Mouse (Mus musculus): ENCODE measurements around the gene Ost4. TPM values are rescaled to one million over a fixed set of nuclear protein-coding genes. Genes with fewer than 3 reads are reported as not detected.

The Ost4 gene
- polyA plus RNA-seq, 1 experiment = 335 TPM

GRCm38 (mm10) chr5:30924614-30925013 lies 17.0 kb upstream of the Ost4 start:
- no peak for DNase-seq (ENCODE audit: low spot score)

DNA sequence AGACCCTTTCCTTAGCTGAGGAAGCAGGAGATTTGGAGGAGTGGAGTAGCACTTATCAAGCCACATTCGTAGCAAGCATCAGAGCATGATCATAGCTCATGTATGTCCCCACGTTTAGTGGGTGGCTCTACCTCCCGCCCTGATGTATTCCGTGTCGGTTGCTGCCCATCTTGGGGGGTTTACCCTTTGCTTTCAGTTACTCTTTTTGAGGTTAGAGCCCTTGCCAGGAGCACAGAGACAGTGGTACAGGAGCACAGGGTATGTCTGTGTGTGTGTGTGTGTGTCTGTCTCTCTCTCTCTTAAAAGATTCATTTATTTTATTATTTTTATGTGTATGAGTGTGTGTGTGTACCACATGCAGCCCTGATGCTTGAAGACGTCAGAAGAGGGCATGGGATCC lies 15.5 kb upstream of the Ost4 start:
- no peak for DNase-seq (ENCODE audit: low spot score)

DNA sequence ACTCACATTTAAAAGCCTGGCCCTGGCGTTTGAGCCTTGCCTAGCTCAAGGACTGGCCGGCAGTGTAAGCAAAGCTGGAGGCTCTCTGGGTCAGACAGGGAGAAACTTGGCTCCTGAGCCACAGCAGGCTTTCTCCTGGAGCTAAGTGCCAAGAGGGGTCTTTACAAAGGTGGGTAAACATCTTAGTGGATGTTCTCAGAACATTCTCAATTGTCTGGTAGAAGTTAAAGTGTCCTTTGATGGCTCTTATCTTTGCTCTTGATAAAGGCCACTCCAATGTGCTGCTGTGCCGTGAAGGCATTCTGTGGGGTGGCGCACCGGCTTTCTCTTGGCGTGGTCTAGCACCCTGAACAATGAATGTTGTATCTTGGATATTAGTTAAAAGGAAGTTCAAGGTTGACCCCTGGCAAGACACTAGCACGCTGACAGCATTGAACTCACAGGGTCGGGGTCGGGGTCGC lies 15.0 kb upstream of the Ost4 start:
- no peak for DNase-seq (ENCODE audit: low spot score)

DNA sequence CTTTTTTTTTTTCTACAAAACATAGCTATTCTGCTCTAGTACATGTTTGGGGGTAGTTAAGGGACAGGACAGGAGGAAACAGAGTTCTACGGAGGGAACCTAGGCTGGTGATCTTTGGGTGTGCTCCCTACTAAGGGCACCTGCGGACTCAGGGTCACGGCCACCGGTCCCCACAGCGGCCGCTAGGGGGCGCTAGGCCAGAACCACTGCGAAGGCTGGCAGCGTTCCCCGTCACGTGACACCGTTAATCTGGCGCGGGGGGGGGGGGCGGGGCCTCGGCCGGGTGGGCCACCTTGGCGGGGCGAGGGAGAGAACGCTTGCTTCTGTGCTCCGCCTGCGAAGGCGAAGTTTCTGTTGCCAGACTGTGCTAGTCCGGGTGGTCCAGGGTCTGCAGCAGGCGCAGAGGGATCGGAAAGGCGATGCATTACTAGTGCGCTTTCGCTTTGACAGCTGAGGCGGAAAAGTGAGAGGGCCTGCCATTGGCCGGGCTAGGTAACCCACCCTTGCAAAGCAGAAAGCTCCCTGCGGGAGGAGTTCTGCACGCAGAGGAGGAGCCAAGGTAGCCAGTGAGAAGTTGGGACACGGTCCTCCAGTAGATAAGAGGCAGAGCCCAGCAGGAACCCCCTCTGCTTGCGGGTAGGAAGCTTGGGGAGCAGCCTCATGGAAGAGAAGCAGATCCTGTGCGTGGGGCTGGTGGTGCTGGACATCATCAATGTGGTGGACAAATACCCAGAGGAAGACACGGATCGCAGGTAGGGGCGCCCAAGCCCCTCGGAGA lies 13.9 kb upstream of the Ost4 start, which contains the start of gene Khk:
TSS of gene Khk (plus strand) at position 176 of the 778 bp plus-strand sequence.
- DNase-seq (ENCODE audit: low spot score) = peak; percentile 92

DNA sequence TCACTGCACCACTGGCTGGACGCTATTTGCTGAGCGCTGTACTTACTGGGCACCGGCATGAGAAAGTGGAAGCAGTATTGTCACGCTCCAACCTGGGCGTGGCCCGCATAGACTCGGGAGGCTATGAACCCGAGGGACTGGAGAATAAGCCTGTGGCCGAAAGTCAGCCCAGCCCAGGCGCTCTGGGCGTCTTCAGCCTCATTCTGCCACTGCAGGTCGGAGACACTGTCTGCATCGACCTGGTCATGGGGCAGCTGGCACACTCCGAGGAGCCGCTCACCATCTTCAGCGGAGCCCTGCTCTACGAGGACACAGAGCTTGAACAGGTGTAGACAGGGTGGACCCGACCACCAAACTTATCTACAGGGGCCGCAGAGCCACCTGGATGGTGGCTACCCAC lies 13.0 kb upstream of the Ost4 start:
- DNase-seq (ENCODE audit: low spot score) = no peak

- no peak for DNase-seq (ENCODE audit: low spot score)
Measured at GRCm38 (mm10) chr5:30919831-30920614, 12.4 kb upstream of the Ost4 start.

GRCm38 (mm10) chr5:30918691-30919090 lies 11.1 kb upstream of the Ost4 start:
- no peak for DNase-seq (ENCODE audit: low spot score)

GRCm38 (mm10) chr5:30917891-30918670 lies 10.5 kb upstream of the Ost4 start:
- no peak for DNase-seq (ENCODE audit: low spot score)

- no peak for DNase-seq (ENCODE audit: low spot score)
Measured at GRCm38 (mm10) chr5:30917348-30917747, 9.8 kb upstream of the Ost4 start.

- DNase-seq (ENCODE audit: low spot score) = no peak
Measured at GRCm38 (mm10) chr5:30916841-30917240, 9.3 kb upstream of the Ost4 start.

GRCm38 (mm10) chr5:30915974-30916433 lies 8.4 kb upstream of the Ost4 start:
- DNase-seq (ENCODE audit: low spot score) = no peak

DNA sequence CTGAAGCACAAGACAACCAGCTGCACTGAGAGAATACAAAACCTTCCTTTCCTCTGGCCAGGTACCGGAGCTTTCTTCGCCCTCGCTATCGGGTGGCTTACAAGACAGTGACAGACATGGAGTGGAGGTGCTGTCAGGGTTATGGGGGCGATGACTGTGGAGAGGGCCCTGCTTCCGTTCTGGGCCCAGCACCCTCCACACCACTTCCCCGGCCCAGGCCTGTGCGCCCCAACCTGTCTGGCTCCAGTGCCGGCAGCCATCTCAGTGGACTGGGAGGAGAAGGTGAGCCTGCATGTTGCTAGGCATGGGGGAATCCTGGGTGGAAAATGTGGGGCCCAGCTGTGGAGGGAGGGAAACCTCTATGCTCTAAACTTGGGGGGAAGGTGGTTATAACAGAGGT lies 7.9 kb upstream of the Ost4 start:
- no peak for DNase-seq (ENCODE audit: low spot score)

DNA sequence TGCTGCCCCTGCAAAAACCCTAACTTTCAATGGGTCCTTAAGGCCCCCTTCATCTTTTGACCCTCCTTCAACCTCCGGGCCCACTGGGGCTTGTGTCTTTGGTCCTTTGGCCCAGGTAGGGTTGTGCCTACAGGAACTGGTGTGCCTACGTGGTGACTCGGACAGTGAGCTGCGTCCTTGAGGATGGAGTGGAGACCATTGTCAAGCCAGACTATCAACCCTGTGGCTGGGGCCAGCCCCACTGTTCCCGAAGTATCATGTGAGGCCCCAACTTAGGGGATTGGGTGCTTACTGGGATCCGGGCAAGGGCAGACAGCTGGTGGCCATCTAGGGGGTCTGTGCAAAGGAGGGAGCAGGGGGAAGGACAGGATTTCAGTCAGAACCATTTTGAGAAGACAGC lies 7.3 kb upstream of the Ost4 start:
- DNase-seq (ENCODE audit: low spot score) = no peak

DNA sequence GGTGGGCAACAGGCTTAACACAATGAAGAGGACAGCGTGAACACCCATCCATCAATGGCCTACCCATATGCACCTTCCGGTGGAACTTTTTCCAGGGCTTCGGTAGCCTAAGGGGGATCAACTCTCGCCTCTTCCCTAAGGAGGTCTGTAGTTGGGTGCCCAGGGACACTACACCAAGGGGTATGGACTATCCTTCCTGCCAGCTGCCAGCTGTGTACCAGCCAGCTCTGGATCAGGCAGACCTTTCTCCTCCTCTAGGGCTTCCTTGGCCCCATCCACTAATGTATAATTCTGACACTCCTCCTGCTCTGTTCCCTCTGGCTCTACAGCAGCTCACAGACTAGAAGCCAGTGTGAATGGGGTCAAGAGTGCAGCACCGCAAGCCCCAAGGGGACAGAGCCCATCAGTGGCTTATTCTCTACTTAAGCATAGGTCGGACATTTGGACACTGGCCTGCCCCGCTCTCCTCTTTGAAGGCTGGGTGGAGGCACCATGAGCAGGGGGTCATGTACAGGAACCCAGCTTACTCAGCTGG lies 6.6 kb upstream of the Ost4 start:
- DNase-seq (ENCODE audit: low spot score) = no peak

DNA sequence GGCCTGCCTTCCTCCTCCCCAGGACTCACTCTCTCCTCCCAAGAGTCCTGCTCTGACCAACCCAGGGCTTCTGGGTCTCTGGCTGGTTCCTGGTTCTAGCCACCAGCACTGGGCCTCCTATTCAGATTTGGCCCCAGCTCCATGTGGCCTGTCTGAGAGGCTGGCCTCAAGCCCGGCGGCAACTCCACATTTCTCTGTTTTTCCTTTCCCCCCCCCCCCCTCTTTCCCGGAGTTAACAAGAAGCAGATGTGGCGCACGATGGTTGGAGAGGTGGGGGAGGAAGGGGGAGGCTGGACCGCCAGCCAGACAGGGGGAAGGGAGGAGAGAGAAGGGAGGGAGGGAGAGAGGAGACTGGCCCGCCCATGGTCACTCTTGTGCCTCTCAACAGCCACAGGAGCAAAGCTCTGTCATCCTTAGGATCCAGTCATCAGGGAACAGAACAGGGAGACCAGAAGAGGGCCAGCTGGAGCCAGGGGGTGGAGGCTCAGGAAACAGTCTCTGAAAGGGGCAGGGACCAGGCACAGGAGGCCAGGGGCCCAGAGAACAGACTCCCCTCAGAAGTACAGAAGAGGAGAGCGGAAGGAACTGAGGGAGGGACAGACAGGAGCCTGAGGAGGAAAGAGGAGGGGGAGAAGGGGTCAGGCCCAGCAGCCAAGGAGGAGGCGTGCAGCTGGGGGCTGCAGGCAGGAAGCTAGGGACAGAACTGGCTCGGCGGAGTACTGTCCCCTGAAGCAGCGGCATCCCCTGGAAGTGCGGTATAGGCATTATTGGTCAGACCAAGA lies 5.7 kb upstream of the Ost4 start, which contains the start of gene Emilin1:
TSS of gene Emilin1 (plus strand) at position 343 of the 782 bp plus-strand sequence.
- no peak for DNase-seq (ENCODE audit: low spot score)

GRCm38 (mm10) chr5:30912156-30912555 lies 4.6 kb upstream of the Ost4 start:
- DNase-seq (ENCODE audit: low spot score) = no peak

DNA sequence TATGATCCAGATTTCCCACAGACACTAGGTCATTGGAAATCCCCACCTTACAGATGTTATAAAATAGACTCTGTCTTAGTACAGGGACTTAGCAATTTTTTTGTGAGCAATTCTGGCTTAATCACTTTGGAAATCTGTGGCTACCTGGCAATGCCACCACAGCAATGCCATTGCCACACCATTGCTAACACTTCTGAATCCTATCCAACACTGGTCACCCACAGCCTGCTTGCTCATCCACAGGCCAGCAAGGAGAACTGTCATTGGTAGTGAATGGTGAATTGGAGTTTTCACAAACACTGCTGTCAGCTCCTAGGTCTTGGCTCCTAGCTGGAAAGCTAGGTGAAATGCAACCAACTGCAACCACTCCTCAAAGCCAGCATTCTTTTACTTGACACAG lies 2.9 kb upstream of the Ost4 start:
- no peak for DNase-seq (ENCODE audit: low spot score)

- DNase-seq (ENCODE audit: low spot score) = no peak
Measured at GRCm38 (mm10) chr5:30909863-30910262, 2.3 kb upstream of the Ost4 start.

DNA sequence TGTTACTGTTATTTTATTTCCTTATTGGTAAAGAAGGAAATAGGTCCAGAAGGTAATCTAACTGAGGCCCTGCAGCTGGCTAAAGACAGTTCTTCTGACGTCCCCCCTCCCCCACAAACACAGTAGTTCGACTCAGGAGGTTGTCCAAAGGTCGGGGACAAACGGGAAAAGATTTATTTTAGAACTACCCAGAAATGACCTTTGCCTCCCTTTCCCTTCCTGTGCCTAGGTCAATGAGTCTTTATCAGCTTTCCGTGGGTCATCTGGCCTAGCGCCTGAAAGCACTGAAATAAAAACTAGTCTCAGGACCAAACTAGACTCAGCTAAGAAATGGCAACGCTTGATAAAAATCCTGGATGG lies 1.7 kb upstream of the Ost4 start:
- DNase-seq (ENCODE audit: low spot score) = no peak

GRCm38 (mm10) chr5:30908426-30909299 lies 1.1 kb upstream of the Ost4 start:
- DNase-seq (ENCODE audit: low spot score) = no peak
